In the genomic region with DNA sequence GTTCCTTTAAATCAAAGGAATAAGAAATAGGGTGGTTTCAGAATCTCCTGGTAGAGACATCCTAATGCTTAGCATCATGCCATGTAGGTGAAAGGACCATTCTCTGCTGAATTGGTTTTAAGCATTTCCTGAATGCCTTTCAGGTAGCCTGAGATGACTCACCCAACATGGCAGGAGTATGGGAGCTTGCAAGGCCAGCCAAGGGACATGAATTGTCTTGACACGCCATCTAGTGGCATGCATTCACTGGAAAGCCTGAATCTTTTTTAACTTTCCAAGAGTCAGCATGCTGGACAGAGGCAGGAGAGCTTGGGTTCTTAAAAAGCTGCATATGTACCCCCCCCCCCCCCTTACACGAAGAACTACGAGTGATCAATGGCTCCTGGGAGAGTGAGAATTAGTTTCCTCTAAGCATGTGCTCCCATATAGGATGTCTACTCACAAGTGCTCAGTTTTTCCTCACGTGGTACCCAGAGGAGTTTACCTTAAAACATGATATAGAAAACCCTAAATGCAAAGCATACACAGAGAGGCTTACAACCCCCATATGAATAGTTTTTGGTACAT, we compare ENCODE assay signal across 8 mouse cellular contexts. TPM values are rescaled to one million over a fixed set of nuclear protein-coding genes. Genes with fewer than 3 reads are reported as not detected.
DNase-seq lines count a peak whose midpoint lies in the region; ATAC-seq and TF ChIP-seq lines count a peak whose summit lies in the region.
"Had no signal": no experiment of that assay in that cellular context is flagged by ENCODE, and none has a peak within 500 bp of the region (broad histone marks: within the 10 kb centered on the region; RNA-seq: fewer than 3 reads in every experiment).

No protein-coding gene starts in this region.

- DNase-seq in R1 (ENCODE audit: low read depth, low spot score): peak; percentile 91
- peak; percentile 40 to 57 for DNase-seq in cerebellum, postnatal 4 days (ENCODE audit: low spot score in 2 of 2)
- DNase-seq in heart, adult 8-10 months (ENCODE audit: low spot score): peak; percentile 45
- DNase-seq in lung, postnatal 36 days: peak; percentile 79
- DNase-seq in right cerebral cortex, adult 18-20 months: peak; percentile 73

- ATAC-seq in kidney, embryonic 16.5 days (ENCODE audit: low FRiP score, low TSS enrichment): peak; percentile 46; the same call in 1 of the 2 replicates

- 8% methylated on average over 4 of the region's 4 CpGs for WGBS in kidney, embryonic 16.5 days

- peaks cover 12% of the 10 kb centered on the region for H3K4me1 ChIP-seq in E14TG2a.4 (replicated peaks; ENCODE audit: low read depth, low read length)
- no peaks in the 10 kb centered on the region for H3K4me1 ChIP-seq in kidney, embryonic 16.5 days (ENCODE audit: insufficient read depth, low read length)
- H3K4me1 ChIP-seq: heart, embryonic 13.5 days had no signal

- no peaks in the 10 kb centered on the region for H3K36me3 ChIP-seq in E14TG2a.4 (ENCODE audit: insufficient read depth, low read length)
- H3K36me3 ChIP-seq in kidney, embryonic 16.5 days (ENCODE audit: insufficient read depth, low read length): no peaks in the 10 kb centered on the region
- H3K36me3 ChIP-seq: heart, embryonic 13.5 days had no signal

- no peak overlapping the region for H3K9ac ChIP-seq in kidney, embryonic 16.5 days (replicated peaks; ENCODE audit: low read length)
- H3K9ac ChIP-seq: heart, embryonic 13.5 days had no signal

- TF ChIP-seq CTCF in E14TG2a.4 (conservative IDR thresholded peaks at IDR 0.05; ENCODE audit: low read length): peak; percentile 64

- H3K9me3 ChIP-seq in E14TG2a.4 (ENCODE audit: low read length): no peaks in the 10 kb centered on the region
- no peaks in the 10 kb centered on the region for H3K9me3 ChIP-seq in kidney, embryonic 16.5 days (ENCODE audit: low read length)
- H3K9me3 ChIP-seq: heart, embryonic 13.5 days had no signal

- H3K27me3 ChIP-seq in E14TG2a.4 (ENCODE audit: insufficient read depth, low read length): peaks cover 3% of the 10 kb centered on the region; the same call in 1 of the 2 replicates
- H3K27me3 ChIP-seq in kidney, embryonic 16.5 days (ENCODE audit: insufficient read depth, low read length): no peaks in the 10 kb centered on the region

- no peak overlapping the region for H3K4me3 ChIP-seq in E14TG2a.4 (replicated peaks; ENCODE audit: low read length)
- H3K4me3 ChIP-seq in kidney, embryonic 16.5 days (ENCODE audit: low read length): no peak overlapping the region
- H3K4me3 ChIP-seq: heart, embryonic 13.5 days had no signal

- no peak overlapping the region for H3K27ac ChIP-seq in kidney, embryonic 16.5 days (ENCODE audit: low read length)
- H3K27ac ChIP-seq: heart, embryonic 13.5 days had no signal

- H3K4me2 ChIP-seq in kidney, embryonic 16.5 days (replicated peaks; ENCODE audit: low read depth, low read length): no peak overlapping the region
- H3K4me2 ChIP-seq: heart, embryonic 13.5 days had no signal

RNA-seq across cellular contexts. Expression of gene Tada1, which starts 59.7 kb away (rescaled TPM):
- 1 to 10 TPM; 6.3 to 8.5 (median 7.2) TPM for total RNA-seq in heart, adult 8-10 months (2022)
- 66.3 TPM in 2 replicates for polyA plus RNA-seq in kidney, embryonic 16.5 days (2015; fragmentation: Nextera tagmentation; extraction: Ambion mirVana)
